Mouse (Mus musculus): Measurements from ENCODE around the gene Rpl11. TPM values are rescaled to one million over a fixed set of nuclear protein-coding genes. Genes with fewer than 3 reads are reported as not detected.
"Not testable (repeated sequence)": the region's sequence is repeated elsewhere in the genome, so short reads cannot be mapped to it uniquely, and the experiment has no call there.

Rpl11 gene
- polyA plus RNA-seq, 1 experiment from 2014 or later = 383 TPM

- H3K4me3 ChIP-seq = peak overlapping the region; percentile 92
- peak overlapping the region; percentile 94 for H3K4me2 ChIP-seq
- no peaks in the 10 kb centered on the region for H3K9me3 ChIP-seq (replicated peaks)
- H3K27me3 ChIP-seq = no peaks in the 10 kb centered on the region
- WGBS = 6% methylated on average over 23 of the region's 23 CpGs
- peak overlapping the region; percentile 67 for H3K27ac ChIP-seq
- no peak for ATAC-seq
- H3K9ac ChIP-seq = peak overlapping the region; percentile 96
- H3K36me3 ChIP-seq (ENCODE audit: poor library complexity, severe bottlenecking) = peaks cover 37% of the 10 kb centered on the region
- H3K4me1 ChIP-seq = peaks cover 20% of the 10 kb centered on the region
These were observed 66.8 kb downstream of the Rpl11 start for GRCm38 (mm10) chr4:135986301-135986942.

- no peak for ATAC-seq
- Histone ChIP-seq H3K27ac (no peak overlapping the region), H3K9ac (peak overlapping the region; percentile 96; the same call in 1 of the 2 replicates), H3K9me3 (replicated peaks) (no peaks in the 10 kb centered on the region), H3K4me3 (peak overlapping the region; percentile 92), H3K4me2 (peak overlapping the region; percentile 94), H3K27me3 (no peaks in the 10 kb centered on the region), H3K4me1 (peaks cover 20% of the 10 kb centered on the region), H3K36me3 (ENCODE audit: poor library complexity, severe bottlenecking) (peaks cover 40% of the 10 kb centered on the region)
- WGBS = 95% methylated on average over 7 of the region's 7 CpGs
These were observed 67.5 kb downstream of the Rpl11 start for GRCm38 (mm10) chr4:135985769-135986168.

- H3K4me2 ChIP-seq = no peak overlapping the region; the same call in 1 of the 2 replicates
- H3K27me3 ChIP-seq = no peaks in the 10 kb centered on the region
- no peak overlapping the region for H3K4me3 ChIP-seq
- peaks cover 20% of the 10 kb centered on the region for H3K4me1 ChIP-seq
- peaks cover 42% of the 10 kb centered on the region for H3K36me3 ChIP-seq (ENCODE audit: poor library complexity, severe bottlenecking)
- H3K9me3 ChIP-seq (replicated peaks) = no peaks in the 10 kb centered on the region
- H3K27ac ChIP-seq = no peak overlapping the region
- no peak for ATAC-seq
- 90% methylated on average over 5 of the region's 5 CpGs for WGBS
- no peak overlapping the region for H3K9ac ChIP-seq
These were observed 68.0 kb downstream of the Rpl11 start for GRCm38 (mm10) chr4:135985193-135985592.

GRCm38 (mm10) chr4:135984556-135984955, 68.7 kb downstream of the Rpl11 start:
- 91% methylated on average over 5 of the region's 5 CpGs for WGBS
- no peaks in the 10 kb centered on the region for H3K9me3 ChIP-seq (replicated peaks)
- no peak overlapping the region for H3K4me2 ChIP-seq
- no peak overlapping the region for H3K27ac ChIP-seq
- no peak overlapping the region for H3K4me3 ChIP-seq
- ATAC-seq = no peak
- no peak overlapping the region for H3K9ac ChIP-seq
- peaks cover 20% of the 10 kb centered on the region for H3K4me1 ChIP-seq
- H3K27me3 ChIP-seq = no peaks in the 10 kb centered on the region
- peaks cover 42% of the 10 kb centered on the region for H3K36me3 ChIP-seq (ENCODE audit: poor library complexity, severe bottlenecking)

GRCm38 (mm10) chr4:135981524-135982063, 71.6 kb downstream of the Rpl11 start:
- WGBS = 77% methylated on average over 7 of the region's 7 CpGs
- H3K4me2 ChIP-seq = no peak overlapping the region
- H3K4me1 ChIP-seq = peaks cover 15% of the 10 kb centered on the region
- no peaks in the 10 kb centered on the region for H3K9me3 ChIP-seq (replicated peaks)
- H3K4me3 ChIP-seq = no peak overlapping the region
- no peak for ATAC-seq
- H3K9ac ChIP-seq = no peak overlapping the region
- H3K27me3 ChIP-seq = no peaks in the 10 kb centered on the region
- H3K27ac ChIP-seq = 0 out of 2 replicates have a peak overlapping the region, but pooled peaks have one; percentile 11
- H3K36me3 ChIP-seq (ENCODE audit: poor library complexity, severe bottlenecking) = peaks cover 62% of the 10 kb centered on the region

- 96% methylated on average over 5 of the region's 5 CpGs for WGBS
- H3K27ac ChIP-seq; ATAC-seq; H3K9ac ChIP-seq; H3K4me3 ChIP-seq; H3K4me2 ChIP-seq; H3K27me3 ChIP-seq; H3K9me3 ChIP-seq (replicated peaks); H3K4me1 ChIP-seq: not testable (repeated sequence)
- H3K36me3 ChIP-seq (ENCODE audit: poor library complexity, severe bottlenecking) = peaks cover 75% of the 10 kb centered on the region
These were observed 73.0 kb downstream of the Rpl11 start for GRCm38 (mm10) chr4:135980223-135980622.

Other genes starting within 250 kb of the Rpl11 start
- gene Srsf10, start 197.7 kb downstream of the Rpl11 start, polyA plus RNA-seq (2015; fragmentation: Nextera tagmentation; extraction: Ambion mirVana) = 341 and 352 TPM in 2 replicates
- 180 and 185 TPM in 2 replicates for gene Pnrc2, start 179.6 kb downstream of the Rpl11 start, polyA plus RNA-seq (2015; fragmentation: Nextera tagmentation; extraction: Ambion mirVana)
- gene Cnr2, start 158.0 kb downstream of the Rpl11 start, polyA plus RNA-seq (2015; fragmentation: Nextera tagmentation; extraction: Ambion mirVana) = 0.13 and 0.21 TPM in 2 replicates
- gene Fuca1, start 132.7 kb downstream of the Rpl11 start, polyA plus RNA-seq (2015; fragmentation: Nextera tagmentation; extraction: Ambion mirVana) = 41.7 and 56.6 TPM in 2 replicates
- 56.2 and 57.1 TPM in 2 replicates for gene Hmgcl, start 107.0 kb downstream of the Rpl11 start, polyA plus RNA-seq (2015; fragmentation: Nextera tagmentation; extraction: Ambion mirVana)
- gene Gale, start 89.7 kb downstream of the Rpl11 start, polyA plus RNA-seq (2015; fragmentation: Nextera tagmentation; extraction: Ambion mirVana) = 28.7 and 33.6 TPM in 2 replicates
- gene Lypla2, start 80.8 kb downstream of the Rpl11 start, polyA plus RNA-seq (2015; fragmentation: Nextera tagmentation; extraction: Ambion mirVana) = 163 and 173 TPM in 2 replicates
- 50.9 and 53.6 TPM in 2 replicates for gene Pithd1, start 66.2 kb downstream of the Rpl11 start, polyA plus RNA-seq (2015; fragmentation: Nextera tagmentation; extraction: Ambion mirVana)
- gene Eloa, start 31.7 kb downstream of the Rpl11 start, polyA plus RNA-seq (2015; fragmentation: Nextera tagmentation; extraction: Ambion mirVana) = 29.1 and 30.9 TPM in 2 replicates
- 90.9 and 119 TPM in 2 replicates for gene Id3, start 90.1 kb upstream of the Rpl11 start, polyA plus RNA-seq (2015; fragmentation: Nextera tagmentation; extraction: Ambion mirVana)
- gene E2f2, start 119.0 kb upstream of the Rpl11 start, polyA plus RNA-seq (2015; fragmentation: Nextera tagmentation; extraction: Ambion mirVana) = 9.7 and 11.3 TPM in 2 replicates
- gene Asap3, start 152.9 kb upstream of the Rpl11 start, polyA plus RNA-seq (2015; fragmentation: Nextera tagmentation; extraction: Ambion mirVana) = 2.9 and 3.9 TPM in 2 replicates
- 0.52 and 0.66 TPM in 2 replicates for gene Tcea3, start 194.3 kb upstream of the Rpl11 start, polyA plus RNA-seq (2015; fragmentation: Nextera tagmentation; extraction: Ambion mirVana)
- 30.7 and 32.9 TPM in 2 replicates for gene Zfp46, start 231.3 kb upstream of the Rpl11 start, polyA plus RNA-seq (2015; fragmentation: Nextera tagmentation; extraction: Ambion mirVana)